Mouse (Mus musculus) midbrain, embryonic 13.5 days (tissue): ENCODE measurements around the gene Man1c1. TPM values are rescaled to one million over a fixed set of nuclear protein-coding genes. Genes with fewer than 3 reads are reported as not detected.

ENCODE experiments used
- ATAC-seq: fragments of 200-750 bp; cut with Nextera tagmentation; 2 replicates; pipeline ENCODE4 v1.8.0; 2017; ENCODE audit warnings: mild to moderate bottlenecking, moderate TSS enrichment, moderate library complexity
- H3K27ac ChIP-seq: fragments of 300-500 bp; sonication (generic); 2 replicates; pipeline ENCODE4 v1.5.1; 2015; ENCODE audit warnings: inconsistent platforms, mild to moderate bottlenecking, moderate library complexity
- H3K27me3 ChIP-seq: fragments of 300-500 bp; sonication (generic); 2 replicates; pipeline ENCODE4 v1.6.1; 2015; ENCODE audit warnings: mild to moderate bottlenecking, inconsistent platforms
- H3K36me3 ChIP-seq: fragments of 300-500 bp; sonication (generic); 2 replicates; pipeline ENCODE4 v1.6.1; 2015; ENCODE audit warnings: mild to moderate bottlenecking, inconsistent platforms
- H3K4me1 ChIP-seq: fragments of 300-500 bp; sonication (generic); replicated peaks from 2 replicates; pipeline ENCODE4 v1.6.1; 2015; ENCODE audit warnings: inconsistent platforms
- H3K4me2 ChIP-seq: fragments of 300-500 bp; sonication (generic); replicated peaks from 2 replicates; pipeline ENCODE4 v1.6.1; 2015; ENCODE audit warnings: moderate library complexity, mild to moderate bottlenecking, inconsistent platforms
- H3K4me3 ChIP-seq: fragments of 300-500 bp; sonication (generic); replicated peaks from 2 replicates; pipeline ENCODE4 v1.5.1; 2015; ENCODE audit warnings: mild to moderate bottlenecking, inconsistent platforms
- H3K9ac ChIP-seq: fragments of 300-500 bp; sonication (generic); replicated peaks from 2 replicates; pipeline ENCODE4 v1.6.1; 2015; ENCODE audit warnings: mild to moderate bottlenecking, inconsistent platforms
- H3K9me3 ChIP-seq: fragments of 300-500 bp; sonication (generic); 2 replicates; pipeline ENCODE4 v1.6.1; 2016; ENCODE audit warnings: mild to moderate bottlenecking, inconsistent platforms
- WGBS: fragments of 180-500 bp; shearing (Covaris S2); methylation state at CpG from one replicate; pipeline ENCODE4 v1.1.7; 2015; 5-methylcytosine and 5-hydroxymethylcytosine counted together
- polyA plus RNA-seq: library from polyadenylated mRNA; unstranded; fragments of >200 nt; fragmentation: Nextera tagmentation; extraction: Ambion mirVana; gene quantifications from 2 replicates; pipeline ENCODE4 v1.2.1, GENCODE M21; 2015

Gene Man1c1
- polyA plus RNA-seq, 1 experiment from 2014 or later, result 2.4 TPM

GRCm38 (mm10) chr4:134525806-134526205 lies 178.3 kb downstream of the Man1c1 start:
- H3K9ac ChIP-seq, result no peak overlapping the region
- H3K9me3 ChIP-seq, result no peaks in the 10 kb centered on the region
- H3K4me3 ChIP-seq, result no peak overlapping the region
- peaks cover 82% of the 10 kb centered on the region for H3K36me3 ChIP-seq
- 0 out of 2 replicates have a peak, but pooled peaks have one; percentile 24 for ATAC-seq
- no peak overlapping the region for H3K27ac ChIP-seq
- no peak overlapping the region for H3K4me2 ChIP-seq
- no peaks in the 10 kb centered on the region for H3K27me3 ChIP-seq
- 57% methylated on average over 5 of the region's 5 CpGs for WGBS
- no peaks in the 10 kb centered on the region for H3K4me1 ChIP-seq

GRCm38 (mm10) chr4:134523447-134523846 lies 180.6 kb downstream of the Man1c1 start:
- 93% methylated on average over 4 of the region's 4 CpGs for WGBS

DNA sequence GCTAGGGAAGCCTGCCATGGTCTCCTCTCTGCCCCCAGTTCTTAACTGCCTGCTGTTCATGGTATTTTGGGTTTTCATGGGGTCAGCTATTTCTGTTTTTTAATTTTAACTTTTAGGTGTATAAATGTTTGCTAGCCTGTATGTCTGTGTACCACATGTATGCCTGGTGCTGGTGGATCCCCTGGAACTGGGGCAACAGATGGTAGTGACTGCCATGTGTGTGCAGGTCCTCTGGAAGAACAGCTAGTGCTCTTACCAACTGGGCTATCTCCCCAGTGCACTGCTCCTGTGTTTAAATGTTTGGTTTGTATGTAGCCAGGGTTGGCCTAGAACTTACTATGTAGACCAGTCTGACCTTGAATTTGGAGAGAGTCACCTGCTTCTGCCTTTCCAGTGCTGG lies 184.8 kb downstream of the Man1c1 start:
- Histone ChIP-seq H3K36me3 (peaks cover 19% of the 10 kb centered on the region), H3K9me3 (no peaks in the 10 kb centered on the region), H3K27me3 (no peaks in the 10 kb centered on the region), H3K4me3 (no peak overlapping the region), H3K4me2 (no peak overlapping the region), H3K27ac (no peak overlapping the region), H3K9ac (no peak overlapping the region), H3K4me1 (no peaks in the 10 kb centered on the region)
- ATAC-seq, result no peak

More at GRCm38 (mm10) chr4:134523447-134523846, 180.6 kb downstream of the Man1c1 start:
- Histone ChIP-seq H3K27me3 (no peaks in the 10 kb centered on the region), H3K27ac (no peak overlapping the region), H3K4me3 (no peak overlapping the region), H3K4me2 (no peak overlapping the region), H3K36me3 (peaks cover 58% of the 10 kb centered on the region), H3K9ac (no peak overlapping the region), H3K9me3 (no peaks in the 10 kb centered on the region), H3K4me1 (no peaks in the 10 kb centered on the region)
- ATAC-seq, result no peak

GRCm38 (mm10) chr4:134518541-134518940 lies 185.5 kb downstream of the Man1c1 start:
- Histone ChIP-seq H3K4me1 (no peaks in the 10 kb centered on the region), H3K9ac (no peak overlapping the region), H3K9me3 (no peaks in the 10 kb centered on the region), H3K4me3 (no peak overlapping the region), H3K36me3 (0 out of 2 replicates have a peak, but pooled peaks cover 12% of the 10 kb centered on the region), H3K4me2 (no peak overlapping the region), H3K27me3 (no peaks in the 10 kb centered on the region), H3K27ac (no peak overlapping the region)
- 94% methylated on average over 4 of the region's 4 CpGs for WGBS
- ATAC-seq, result no peak

GRCm38 (mm10) chr4:134517719-134518118 lies 186.4 kb downstream of the Man1c1 start:
- no peak for ATAC-seq
- 90% methylated on average over 10 of the region's 10 CpGs for WGBS
- Histone ChIP-seq H3K36me3 (0 out of 2 replicates have a peak, but pooled peaks cover 6% of the 10 kb centered on the region), H3K4me3 (no peak overlapping the region), H3K9me3 (no peaks in the 10 kb centered on the region), H3K27ac (no peak overlapping the region), H3K9ac (no peak overlapping the region), H3K4me1 (peaks cover 1% of the 10 kb centered on the region), H3K4me2 (no peak overlapping the region), H3K27me3 (no peaks in the 10 kb centered on the region)

GRCm38 (mm10) chr4:134516981-134517380 lies 187.1 kb downstream of the Man1c1 start:
- no peak for ATAC-seq
- H3K27me3 ChIP-seq, result no peaks in the 10 kb centered on the region
- H3K36me3 ChIP-seq, result 0 out of 2 replicates have a peak, but pooled peaks cover 6% of the 10 kb centered on the region
- H3K27ac ChIP-seq, result no peak overlapping the region
- no peak overlapping the region for H3K4me2 ChIP-seq
- H3K4me3 ChIP-seq, result no peak overlapping the region
- WGBS, result 87% methylated on average over 8 of the region's 8 CpGs
- peaks cover 5% of the 10 kb centered on the region for H3K4me1 ChIP-seq
- H3K9me3 ChIP-seq, result no peaks in the 10 kb centered on the region
- H3K9ac ChIP-seq, result no peak overlapping the region

DNA sequence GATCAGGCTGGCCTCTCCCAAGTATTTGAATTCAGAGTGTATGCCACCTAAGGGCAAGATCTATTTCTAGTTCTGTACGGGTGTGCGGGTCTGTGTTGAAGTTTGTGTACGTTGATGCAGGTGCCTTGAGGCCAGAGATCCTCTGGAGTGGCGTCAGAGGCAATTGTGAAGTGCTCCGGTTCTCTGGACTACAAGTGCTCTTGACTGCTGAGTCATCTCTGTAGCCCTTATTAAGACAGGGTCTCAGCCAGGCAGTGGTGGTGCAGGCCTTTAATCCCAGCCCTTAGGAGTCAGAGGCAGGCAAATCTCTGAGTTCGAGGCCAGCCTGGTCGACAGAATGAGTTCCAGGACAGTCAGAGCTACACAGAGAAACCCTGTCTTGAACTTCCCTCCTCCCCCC lies 188.5 kb downstream of the Man1c1 start:
- no peak overlapping the region for H3K4me2 ChIP-seq
- H3K27me3 ChIP-seq, result no peaks in the 10 kb centered on the region
- H3K27ac ChIP-seq, result no peak overlapping the region
- no peaks in the 10 kb centered on the region for H3K9me3 ChIP-seq
- H3K4me1 ChIP-seq, result peaks cover 16% of the 10 kb centered on the region
- H3K36me3 ChIP-seq, result no peaks in the 10 kb centered on the region
- WGBS, result 82% methylated on average over 7 of the region's 7 CpGs
- no peak for ATAC-seq
- H3K9ac ChIP-seq, result no peak overlapping the region
- H3K4me3 ChIP-seq, result no peak overlapping the region

- no peak overlapping the region for H3K4me2 ChIP-seq
- H3K4me3 ChIP-seq, result no peak overlapping the region
- no peaks in the 10 kb centered on the region for H3K36me3 ChIP-seq
- no peaks in the 10 kb centered on the region for H3K27me3 ChIP-seq
- H3K9me3 ChIP-seq, result no peaks in the 10 kb centered on the region
- no peak overlapping the region; the same call in 1 of the 2 replicates for H3K9ac ChIP-seq
- no peak overlapping the region for H3K27ac ChIP-seq
- ATAC-seq, result no peak
- H3K4me1 ChIP-seq, result peaks cover 16% of the 10 kb centered on the region
- WGBS, result 94% methylated on average over 11 of the region's 11 CpGs
Observed at GRCm38 (mm10) chr4:134514309-134514930, 189.7 kb downstream of the Man1c1 start.

GRCm38 (mm10) chr4:134512798-134513197 lies 191.3 kb downstream of the Man1c1 start:
- WGBS, result 28% methylated on average over 15 of the region's 15 CpGs
- Histone ChIP-seq H3K27me3 (no peaks in the 10 kb centered on the region), H3K4me2 (0 out of 2 replicates have a peak overlapping the region, but pooled peaks have one; percentile 16), H3K9me3 (no peaks in the 10 kb centered on the region), H3K9ac (no peak overlapping the region), H3K27ac (no peak overlapping the region), H3K4me3 (0 out of 2 replicates have a peak overlapping the region, but pooled peaks have one; percentile 1), H3K4me1 (peaks cover 16% of the 10 kb centered on the region), H3K36me3 (peaks cover 3% of the 10 kb centered on the region; the same call in 1 of the 2 replicates)
- no peak for ATAC-seq

DNA sequence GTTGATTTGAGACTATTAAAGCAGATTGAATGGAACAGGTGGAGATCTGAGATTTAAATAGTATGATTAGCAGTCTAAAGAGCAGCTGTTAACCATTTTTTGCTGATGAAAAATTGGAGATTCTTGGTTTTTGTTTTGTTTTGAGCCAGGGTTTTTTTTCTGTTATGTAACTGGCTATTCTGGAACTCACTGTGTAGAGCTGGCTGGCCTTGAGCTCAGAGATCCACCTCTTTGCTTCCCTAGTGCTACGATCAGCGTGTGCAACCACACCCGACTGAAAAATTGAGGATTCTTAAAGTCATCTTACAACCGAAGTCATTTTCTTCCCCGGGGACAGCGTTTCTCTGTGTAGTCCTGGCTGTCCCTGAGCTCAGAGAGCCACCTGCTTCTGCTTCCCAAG lies 192.4 kb downstream of the Man1c1 start:
- peaks cover 10% of the 10 kb centered on the region for H3K36me3 ChIP-seq

More for the DNA sequence above, 192.4 kb downstream of the Man1c1 start:
- no peak overlapping the region for H3K27ac ChIP-seq
- peaks cover 16% of the 10 kb centered on the region for H3K4me1 ChIP-seq
- no peaks in the 10 kb centered on the region for H3K27me3 ChIP-seq
- H3K9me3 ChIP-seq, result no peaks in the 10 kb centered on the region
- H3K4me2 ChIP-seq, result peak overlapping the region; percentile 83
- H3K4me3 ChIP-seq, result peak overlapping the region; percentile 51
- WGBS, result 77% methylated on average over 6 of the region's 6 CpGs
- H3K9ac ChIP-seq, result no peak overlapping the region
- no peak for ATAC-seq
